Mouse (Mus musculus): ENCODE data around the gene Dpp9.
"Not testable (repeated sequence)": the region's sequence is repeated elsewhere in the genome, so short reads cannot be mapped to it uniquely, and the experiment has no call there.

The Dpp9 gene

DNA sequence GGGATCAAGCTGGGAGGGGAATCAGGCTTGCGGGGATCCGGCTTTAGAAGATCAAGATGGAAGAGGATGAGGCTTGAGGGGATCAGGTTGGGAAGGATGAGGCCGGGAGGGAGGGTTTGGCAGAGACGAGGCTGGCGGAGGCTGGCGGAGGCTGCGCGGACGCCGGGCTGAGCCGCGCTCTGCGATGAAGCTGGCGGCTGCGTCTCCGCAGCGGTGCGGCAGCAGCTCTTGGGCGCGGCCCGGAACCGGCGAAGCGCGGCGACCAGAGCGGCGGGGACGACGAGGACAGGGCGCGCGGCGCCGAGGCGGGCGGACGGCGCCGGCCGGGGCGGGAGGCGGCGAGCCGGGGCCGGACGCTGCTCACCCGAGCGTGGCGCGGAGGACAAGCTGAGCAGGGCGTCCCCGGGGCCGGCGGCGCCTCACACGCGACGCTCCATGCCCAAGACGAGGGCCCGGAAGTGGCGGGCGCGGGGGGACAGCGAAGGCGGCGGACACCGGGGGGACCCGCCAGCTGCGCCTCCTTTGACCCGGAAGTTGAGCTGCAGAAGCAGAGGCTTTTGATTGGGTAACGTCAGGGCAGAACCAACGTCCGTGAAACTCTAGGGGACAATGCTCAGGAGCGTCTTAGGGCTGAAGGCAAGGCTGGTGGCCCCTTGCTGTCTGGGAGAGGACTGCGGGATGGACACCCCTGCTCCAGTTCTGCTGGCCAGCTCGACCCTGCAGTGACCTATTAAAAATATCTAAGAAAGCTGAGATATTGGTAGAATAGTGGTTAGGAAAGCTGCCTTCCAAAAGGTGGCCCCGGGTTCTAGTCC, at the start of gene Dpp9:
Gene Dpp9, minus strand, starts transcription at position 529 of the 815 bp plus-strand sequence.
- peak; percentile 92 for DNase-seq (ENCODE audit: low read depth, low spot score)

- peak; percentile 38 for DNase-seq (ENCODE audit: low read depth, low spot score)
Measured at GRCm38 (mm10) chr17:56266271-56266670, 47.6 kb upstream of the Dpp9 start.

DNA sequence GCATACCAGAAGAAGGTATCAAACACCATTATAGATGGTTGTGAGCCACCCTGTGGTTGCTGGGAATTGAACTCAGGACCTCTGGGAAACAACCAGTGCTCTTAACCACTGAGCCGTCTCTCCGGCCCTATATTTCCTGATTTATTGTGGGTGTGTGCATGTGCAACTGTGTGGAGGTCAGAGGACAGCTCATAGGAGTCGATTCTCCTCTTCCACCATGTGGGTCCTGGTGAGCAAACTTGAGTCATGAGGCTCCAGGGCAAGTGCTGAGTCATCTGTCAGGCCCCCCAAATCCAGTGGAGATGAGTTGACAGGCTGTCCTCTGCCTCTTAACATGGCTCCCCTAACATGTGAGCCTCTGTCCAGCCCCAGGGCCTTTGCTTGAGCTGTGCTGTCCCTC, 47.2 kb upstream of the Dpp9 start:
- DNase-seq (ENCODE audit: low read depth, low spot score) = no peak

GRCm38 (mm10) chr17:56265011-56265410, 46.3 kb upstream of the Dpp9 start:
- DNase-seq (ENCODE audit: low read depth, low spot score) = no peak

- peak; percentile 81 for DNase-seq (ENCODE audit: low read depth, low spot score)
Measured at GRCm38 (mm10) chr17:56264020-56264419, 45.3 kb upstream of the Dpp9 start.

DNA sequence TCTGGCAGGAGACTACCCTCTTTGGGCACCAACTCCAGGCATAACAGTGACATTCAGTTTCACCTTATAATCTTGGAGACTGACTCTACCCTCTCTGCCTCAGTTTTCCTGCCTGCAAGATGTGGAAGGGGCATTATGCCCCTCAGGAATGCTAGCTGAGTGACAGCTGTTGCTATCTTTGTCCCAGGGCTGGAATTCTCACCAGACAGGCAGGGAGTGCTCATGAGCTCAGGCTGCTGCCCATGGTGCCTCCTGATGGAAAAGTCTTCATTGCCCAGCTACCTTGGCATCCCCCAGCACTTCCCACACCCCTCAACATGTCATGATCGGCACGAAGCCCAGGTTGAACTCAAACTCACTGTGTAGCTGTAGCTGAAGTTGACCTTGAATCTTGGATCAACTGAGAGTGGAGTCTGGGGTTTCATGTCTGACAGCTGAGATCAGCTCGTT, 44.0 kb upstream of the Dpp9 start:
- no peak for DNase-seq (ENCODE audit: low read depth, low spot score)

- no peak for DNase-seq (ENCODE audit: low read depth, low spot score)
Measured at GRCm38 (mm10) chr17:56261166-56261565, 42.5 kb upstream of the Dpp9 start.

DNA sequence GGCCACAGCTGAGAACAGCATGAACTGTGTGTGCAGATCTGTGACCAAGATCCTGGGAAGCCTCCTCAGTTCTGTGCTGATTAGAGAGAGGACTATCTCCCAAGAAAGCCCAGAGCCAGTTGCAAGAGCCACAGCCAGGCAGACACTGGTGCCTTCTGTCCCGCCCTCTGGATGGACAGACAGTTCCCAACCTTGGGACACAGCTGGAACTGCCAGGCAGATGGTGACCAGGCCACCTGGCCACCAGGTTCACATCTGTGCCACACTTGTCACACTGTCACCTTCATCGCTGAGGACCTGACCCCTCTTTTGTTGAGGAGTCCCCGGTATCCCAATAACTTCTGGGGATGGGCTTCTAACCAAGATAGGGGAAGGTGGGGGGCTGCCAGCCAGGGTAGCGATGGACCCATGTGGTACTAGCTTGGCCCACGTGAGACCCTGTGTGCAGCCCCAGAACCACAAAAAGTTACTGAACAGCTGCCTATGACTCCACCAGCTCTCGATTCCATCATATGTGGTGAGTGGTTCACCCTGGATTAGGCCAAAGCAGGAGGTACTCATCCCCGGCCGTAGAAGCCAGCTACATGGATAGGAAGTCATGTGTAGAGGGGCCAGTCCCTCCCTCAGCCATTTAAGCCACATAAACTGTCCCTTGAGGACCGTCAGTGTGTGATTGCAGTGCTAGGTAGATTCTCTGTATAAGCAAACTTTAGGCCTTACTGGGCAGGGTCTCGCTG, 40.8 kb upstream of the Dpp9 start:
- no peak for DNase-seq (ENCODE audit: low read depth, low spot score)

DNA sequence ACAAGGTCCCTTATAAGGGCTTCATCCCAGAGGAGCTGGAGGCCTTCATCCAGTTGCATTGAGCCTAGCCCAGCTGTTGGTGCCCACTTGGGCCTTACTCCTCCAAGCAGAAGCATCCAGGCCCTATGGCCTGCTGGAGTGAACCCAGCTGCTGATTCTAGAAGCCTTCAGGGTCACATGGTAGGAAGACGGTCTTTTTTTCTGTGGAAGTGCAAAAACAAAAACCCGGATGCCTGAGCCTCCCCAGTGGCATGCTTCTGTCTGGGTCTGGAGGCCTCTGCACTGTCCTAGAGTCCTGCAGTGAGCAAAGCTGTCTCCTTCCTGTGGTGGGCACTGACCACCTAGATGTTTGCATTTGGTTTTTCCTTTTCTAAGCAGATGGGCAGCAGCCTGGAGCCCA, 40.1 kb upstream of the Dpp9 start:
- DNase-seq (ENCODE audit: low read depth, low spot score) = not testable (repeated sequence)

GRCm38 (mm10) chr17:56258269-56258668, 39.6 kb upstream of the Dpp9 start:
- DNase-seq (ENCODE audit: low read depth, low spot score) = not testable (repeated sequence)

DNA sequence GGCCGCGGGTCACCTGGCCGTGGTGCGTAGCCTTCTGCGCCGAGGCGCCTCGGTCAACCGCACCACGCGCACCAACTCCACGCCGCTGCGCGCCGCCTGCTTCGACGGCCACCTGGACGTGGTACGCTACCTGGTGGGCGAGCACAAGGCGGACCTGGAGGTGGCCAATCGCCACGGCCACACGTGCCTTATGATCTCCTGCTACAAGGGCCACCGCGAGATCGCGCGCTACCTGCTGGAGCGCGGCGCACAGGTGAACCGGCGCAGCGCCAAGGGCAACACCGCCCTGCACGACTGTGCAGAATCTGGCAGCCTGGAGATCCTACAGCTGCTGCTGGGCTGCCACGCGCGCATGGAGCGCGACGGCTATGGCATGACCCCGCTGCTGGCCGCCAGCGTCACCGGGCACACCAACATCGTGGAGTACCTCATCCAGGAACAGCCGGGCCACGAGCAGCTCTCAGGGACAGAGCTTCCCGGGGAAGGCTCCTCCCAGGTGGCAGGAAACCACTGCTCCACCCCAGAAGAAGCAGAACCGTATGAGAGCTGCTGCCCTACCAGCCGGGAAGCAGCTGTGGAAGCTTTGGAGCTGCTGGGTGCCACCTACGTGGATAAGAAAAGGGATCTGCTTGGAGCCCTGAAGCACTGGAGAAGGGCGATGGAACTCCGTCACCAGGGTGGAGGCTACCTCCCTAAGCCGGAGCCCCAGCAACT, 38.6 kb upstream of the Dpp9 start:
- peak; percentile 35 for DNase-seq (ENCODE audit: low read depth, low spot score)

- DNase-seq (ENCODE audit: low read depth, low spot score) = peak; percentile 99
Measured at GRCm38 (mm10) chr17:56256239-56256881, 37.7 kb upstream of the Dpp9 start, which contains the start of gene Fem1a. Gene Fem1a, plus strand, starts transcription at chr17:56256810.

DNA sequence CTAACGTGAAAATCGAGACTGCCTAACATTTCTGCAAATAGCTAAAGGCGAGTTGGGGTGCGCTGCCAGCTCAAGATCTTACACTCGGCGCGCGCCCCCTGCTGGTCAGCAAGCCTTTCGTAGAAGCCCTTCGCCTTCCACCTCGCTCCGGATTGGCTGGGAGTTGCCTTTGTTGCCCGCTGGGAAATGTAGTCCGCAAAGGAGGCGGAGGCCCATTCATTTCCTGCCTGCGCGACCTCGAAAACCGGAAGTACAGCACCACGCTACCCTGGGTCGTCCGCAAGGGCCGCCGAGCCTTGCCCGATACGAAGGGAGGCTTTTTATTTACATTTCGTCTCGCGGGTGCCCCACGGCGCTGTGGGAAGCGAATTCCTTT, 37.1 kb upstream of the Dpp9 start:
- DNase-seq (ENCODE audit: low read depth, low spot score) = peak; percentile 98

GRCm38 (mm10) chr17:56255429-56255828, 36.7 kb upstream of the Dpp9 start:
- DNase-seq (ENCODE audit: low read depth, low spot score) = no peak

DNA sequence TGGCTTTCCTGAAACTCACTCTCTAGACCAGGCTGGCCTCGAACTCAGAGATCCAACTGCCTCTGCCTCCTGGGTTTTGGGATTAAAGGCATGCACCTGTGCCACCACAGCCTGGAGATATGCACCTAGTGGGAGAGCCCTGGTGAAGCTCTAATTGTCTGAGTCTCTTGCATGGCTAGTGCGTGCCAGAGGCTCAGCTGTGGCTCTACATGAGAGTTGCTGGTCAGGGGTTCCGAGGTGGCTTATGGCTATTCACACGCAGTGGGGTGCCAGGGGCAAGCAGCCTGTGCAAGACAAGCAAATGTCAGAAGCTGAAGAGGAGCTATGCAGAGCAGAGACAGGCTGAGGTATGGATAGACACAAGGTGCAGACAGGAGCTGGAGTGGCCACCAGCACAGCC, 36.0 kb upstream of the Dpp9 start:
- no peak for DNase-seq (ENCODE audit: low read depth, low spot score)

GRCm38 (mm10) chr17:56251136-56251829, 32.6 kb upstream of the Dpp9 start:
- DNase-seq (ENCODE audit: low read depth, low spot score) = peak; percentile 73

GRCm38 (mm10) chr17:56245608-56246007, 26.9 kb upstream of the Dpp9 start:
- no peak for DNase-seq (ENCODE audit: low read depth, low spot score)

GRCm38 (mm10) chr17:56241541-56242401, 23.1 kb upstream of the Dpp9 start:
- peak; percentile 77 for DNase-seq (ENCODE audit: low read depth, low spot score)

GRCm38 (mm10) chr17:56233818-56234469, 15.2 kb upstream of the Dpp9 start:
- no peak for DNase-seq (ENCODE audit: low read depth, low spot score)
